Mouse (Mus musculus): ENCODE data around the gene Tspoap1.

DNA sequence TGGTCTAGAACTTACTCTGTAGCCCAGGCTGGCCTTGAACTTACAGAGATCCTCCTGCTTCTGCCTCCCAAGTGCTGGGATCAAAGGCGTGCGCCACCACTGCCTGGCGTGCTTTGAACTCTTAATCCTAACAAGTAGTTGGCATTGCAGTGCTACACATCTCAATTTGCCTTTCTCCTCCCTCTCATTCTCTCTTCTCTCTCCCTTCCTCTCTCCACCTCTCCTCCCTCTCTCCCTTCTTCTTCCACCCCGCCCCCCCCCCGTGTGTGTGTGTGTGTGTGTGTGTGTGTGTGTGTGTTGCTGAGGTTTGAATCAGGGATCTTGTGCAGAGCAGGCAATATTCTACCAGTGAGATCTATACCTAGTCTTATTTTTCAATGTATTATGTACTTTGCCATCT lies 13.0 kb upstream of the Tspoap1 start:
- no peak for TF ChIP-seq CTCF (IDR thresholded peaks at IDR 0.05; ENCODE audit: extremely low read depth, insufficient read length, insufficient replicate concordance, low read depth, low read length)
- no peak for TF ChIP-seq POLR2A (IDR thresholded peaks at IDR 0.05; ENCODE audit: low read depth, low read length)

All from small intestine, adult 2 months (tissue).